Mouse (Mus musculus): Measurements from ENCODE around the gene Tmem179b.

Gene Tmem179b

GRCm38 (mm10) chr19:8727495-8728114, 46.7 kb downstream of the Tmem179b start:
- DNase-seq = no peak

- DNase-seq = no peak
Observed at GRCm38 (mm10) chr19:8726609-8727390, 47.5 kb downstream of the Tmem179b start.

- DNase-seq = no peak
Observed at GRCm38 (mm10) chr19:8725081-8725613, 49.1 kb downstream of the Tmem179b start.

- no peak for DNase-seq
Observed at GRCm38 (mm10) chr19:8724392-8724791, 49.9 kb downstream of the Tmem179b start.

- DNase-seq = no peak
Observed at GRCm38 (mm10) chr19:8723574-8724346, 50.5 kb downstream of the Tmem179b start.

- DNase-seq = peak; percentile 96 to 98
Observed at GRCm38 (mm10) chr19:8722907-8723573, 51.2 kb downstream of the Tmem179b start, which contains the start of gene Slc3a2. TSS of gene Slc3a2 (minus strand) at chr19:8723369.

GRCm38 (mm10) chr19:8722559-8722906, 51.7 kb downstream of the Tmem179b start:
- no peak for DNase-seq
